Mouse (Mus musculus) spleen, adult 18-20 months (tissue): ENCODE data around the gene Gm21974.
"Not testable (repeated sequence)": the region's sequence is repeated elsewhere in the genome, so short reads cannot be mapped to it uniquely, and the experiment has no call there.

Source experiments
- DNase-seq, 2 experiments: peaks; one replicate each; pipeline ENCODE4 v3.0.0; 2022; ENCODE audit warnings: mixed read lengths in 2 of 2

Gene Gm21974

DNA sequence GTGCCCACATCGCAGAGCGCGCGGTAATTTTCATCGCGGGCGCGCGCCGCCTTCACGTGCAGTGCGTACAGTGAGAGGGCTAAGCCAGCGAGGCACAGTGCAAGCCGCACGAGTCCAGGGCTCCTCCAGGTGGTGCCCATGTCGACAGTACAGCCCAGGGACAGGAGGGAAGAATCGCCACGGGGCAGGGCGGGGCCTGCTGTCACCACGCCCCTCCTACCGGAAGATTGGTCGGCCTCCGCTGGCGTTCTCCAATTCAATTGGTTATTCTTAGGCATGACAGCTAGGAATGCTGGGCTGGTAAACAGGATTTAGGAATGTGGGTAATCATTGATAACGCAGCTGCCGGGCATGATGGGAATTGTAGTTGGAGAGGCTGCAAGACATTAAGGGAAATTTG, at the start of gene Gm21974, which contains the start of gene Vkorc1:
Gene Gm21974 (minus strand): TSS at position 13 of the 400 bp plus-strand sequence.
Gene Vkorc1 (minus strand): TSS at position 176 of the 400 bp plus-strand sequence.
- DNase-seq, result peak; percentile 85 to 93

- no peak for DNase-seq
Measured at GRCm38 (mm10) chr7:127944614-127945013, 49.4 kb upstream of the Gm21974 start.

GRCm38 (mm10) chr7:127942097-127942496, 46.8 kb upstream of the Gm21974 start:
- DNase-seq, result not testable (repeated sequence)

- DNase-seq, result no peak
Measured at GRCm38 (mm10) chr7:127936216-127936884, 41.1 kb upstream of the Gm21974 start.

- DNase-seq, result no peak
Measured at GRCm38 (mm10) chr7:127935748-127936159, 40.5 kb upstream of the Gm21974 start.

GRCm38 (mm10) chr7:127935028-127935722, 39.9 kb upstream of the Gm21974 start:
- DNase-seq, result peak; percentile 91 to 94

DNA sequence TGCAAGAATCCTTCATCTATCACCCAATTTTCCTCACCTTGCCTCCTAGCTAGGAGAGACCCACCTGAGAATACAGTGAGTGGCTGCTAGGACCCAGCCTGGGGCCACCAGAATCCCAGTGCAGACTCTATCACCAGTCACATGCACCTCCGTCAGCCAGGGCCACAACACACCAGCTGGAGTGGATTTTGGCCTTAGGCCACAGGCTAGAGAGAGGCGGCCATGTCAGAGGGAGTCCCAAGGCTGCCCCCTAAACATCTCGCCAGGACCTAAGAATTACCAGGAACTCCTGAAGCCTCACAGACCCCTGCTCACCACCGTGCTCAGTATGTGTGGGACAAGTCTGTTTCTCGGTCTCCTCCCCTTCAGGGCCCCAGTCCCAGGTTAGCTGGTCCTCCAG, 38.8 kb upstream of the Gm21974 start:
- no peak for DNase-seq

DNA sequence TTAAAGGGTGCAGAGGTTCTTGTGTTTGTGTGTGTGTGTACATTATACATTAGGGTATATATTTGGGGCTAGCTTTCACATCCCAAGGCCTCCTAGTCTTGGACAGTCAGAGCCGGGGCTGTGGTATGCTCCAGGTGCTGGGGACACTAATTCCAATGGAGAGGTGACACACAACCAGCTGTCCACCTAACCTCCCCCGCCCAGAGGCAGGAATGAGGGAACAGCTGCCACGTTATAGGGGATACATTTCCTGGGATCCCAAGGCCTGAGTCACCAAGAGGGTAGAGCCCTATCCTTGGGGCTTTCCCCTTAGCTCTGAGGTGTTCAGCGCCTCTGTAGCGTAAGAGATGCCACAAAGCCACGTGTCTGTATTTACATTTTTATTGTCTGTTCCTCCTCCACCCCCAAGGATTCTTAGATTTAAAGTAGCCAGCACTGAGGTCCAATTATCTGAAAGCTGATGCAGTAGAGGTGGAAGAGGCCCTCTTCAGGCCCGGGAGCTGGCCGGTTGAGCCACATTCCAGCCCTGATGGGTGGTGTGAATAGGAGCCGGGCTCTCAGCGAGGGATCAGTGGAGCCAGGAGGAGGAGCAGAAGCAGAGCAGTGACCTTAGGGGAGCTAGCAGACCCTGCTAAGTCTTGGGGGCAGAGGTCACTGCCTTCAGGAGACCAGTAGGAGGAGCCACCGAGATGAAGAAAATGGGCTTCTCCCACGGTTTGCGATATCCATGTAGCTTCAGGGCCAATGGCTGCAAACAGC, 37.2 kb upstream of the Gm21974 start:
- no peak for DNase-seq

DNA sequence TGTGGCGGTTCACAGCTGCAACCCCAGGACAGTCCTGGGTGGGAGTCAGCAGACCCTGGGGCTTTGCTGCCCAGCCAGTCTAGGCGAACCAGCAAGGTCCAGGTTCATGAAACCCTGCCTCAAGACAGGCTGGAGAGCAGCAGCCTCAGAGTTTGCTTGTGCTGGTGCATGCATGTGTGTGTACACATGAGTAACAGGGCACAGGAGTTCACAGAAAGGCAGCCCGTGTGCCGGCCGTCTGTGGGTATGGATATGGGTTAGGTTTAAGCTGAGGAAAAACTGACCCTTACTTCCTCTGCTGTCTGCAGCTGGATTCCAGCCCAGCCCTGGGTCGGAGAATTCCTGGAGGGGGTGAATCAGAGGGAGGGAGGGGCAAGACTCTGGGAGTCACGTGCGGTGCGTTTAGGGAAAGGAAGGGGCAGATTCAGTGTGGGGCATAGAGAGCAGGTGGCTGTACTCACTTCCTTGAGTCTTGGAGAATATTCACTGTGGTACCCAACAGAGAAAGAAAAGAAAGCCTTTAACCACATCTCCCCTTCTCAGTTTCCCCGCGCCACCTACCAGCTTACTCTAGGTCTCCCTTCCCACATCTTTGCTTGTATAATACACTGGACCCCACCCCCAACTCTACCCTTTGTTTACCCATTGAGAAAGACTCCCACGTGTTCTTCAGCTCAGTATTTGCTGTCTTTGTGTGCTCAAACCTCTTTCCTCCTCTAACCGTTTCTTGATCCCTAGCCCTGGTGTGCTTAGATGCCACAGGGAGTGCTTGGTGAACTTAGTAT, 36.3 kb upstream of the Gm21974 start:
- DNase-seq, result no peak

- DNase-seq, result no peak
Measured at GRCm38 (mm10) chr7:127930636-127931035, 35.4 kb upstream of the Gm21974 start.

DNA sequence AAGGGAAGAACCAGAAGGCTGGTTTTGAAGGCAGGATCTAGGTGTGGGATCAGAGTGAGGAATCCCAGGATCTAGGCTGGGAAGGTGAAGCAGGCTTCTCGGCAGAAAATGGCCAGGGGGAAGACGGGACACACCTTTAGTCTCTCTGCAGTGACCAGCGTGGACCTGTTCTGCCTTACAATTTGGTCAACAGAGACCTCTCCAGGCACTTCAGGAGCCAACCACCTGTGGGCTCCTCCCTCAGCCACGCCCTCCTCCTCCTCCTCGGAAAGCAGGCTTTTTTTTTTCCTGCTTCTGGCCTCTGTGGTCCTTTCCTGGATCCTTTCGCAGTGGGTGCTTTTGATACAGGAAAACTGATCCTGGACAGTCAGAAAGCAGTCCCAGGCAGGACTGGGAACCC, 34.7 kb upstream of the Gm21974 start, which contains the start of gene Prss8:
Gene Prss8 (minus strand): TSS at position 182 of the 400 bp plus-strand sequence.
- DNase-seq, result no peak

DNA sequence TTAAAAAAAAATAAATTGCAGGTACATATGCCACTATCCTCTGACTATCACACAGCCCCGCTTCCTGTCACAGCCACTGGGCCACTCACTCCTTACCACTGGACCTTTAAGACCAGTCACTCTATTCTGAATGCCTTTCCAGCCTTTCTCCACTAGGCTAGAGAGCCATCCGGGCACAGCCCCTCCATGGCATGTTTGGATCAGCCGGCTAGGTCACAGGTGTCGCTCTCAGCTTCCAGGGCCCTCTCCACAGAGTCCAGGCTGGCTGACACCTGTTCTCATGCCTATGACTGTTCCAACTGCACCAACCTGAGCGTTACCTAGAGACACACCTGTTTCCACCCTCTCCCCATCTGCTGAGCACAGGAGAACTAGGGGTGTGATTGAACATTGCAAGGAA, 33.3 kb upstream of the Gm21974 start:
- no peak for DNase-seq

- DNase-seq, result no peak
Measured at GRCm38 (mm10) chr7:127927726-127928125, 32.5 kb upstream of the Gm21974 start.

DNA sequence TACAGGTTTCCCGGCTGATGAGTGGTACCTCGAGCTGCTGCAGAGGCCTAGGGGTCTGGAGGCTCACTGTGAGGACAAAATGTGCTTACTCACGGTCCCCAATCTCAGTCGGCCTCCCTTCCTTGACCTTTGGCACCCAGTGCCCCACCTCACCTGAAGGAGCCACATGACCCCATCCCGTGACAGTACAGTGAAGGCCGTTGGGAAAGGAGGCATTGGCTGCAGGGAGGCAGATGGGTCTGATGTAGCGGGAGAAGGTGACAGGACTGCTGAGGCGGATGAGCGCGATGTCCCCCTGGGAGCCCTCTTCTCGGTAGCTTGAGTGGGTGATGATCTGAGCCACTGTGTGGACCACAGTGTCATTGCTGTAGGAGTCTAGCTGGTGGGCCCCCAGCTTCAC, 31.6 kb upstream of the Gm21974 start:
- no peak for DNase-seq

GRCm38 (mm10) chr7:127926066-127926465, 30.8 kb upstream of the Gm21974 start:
- DNase-seq, result no peak

- DNase-seq, result no peak
Measured at GRCm38 (mm10) chr7:127925252-127925651, 30.0 kb upstream of the Gm21974 start.

GRCm38 (mm10) chr7:127923714-127924113, 28.5 kb upstream of the Gm21974 start:
- no peak for DNase-seq

- peak in 1 of 2 experiments; percentile 39 for DNase-seq
Measured at GRCm38 (mm10) chr7:127922451-127923275, 27.4 kb upstream of the Gm21974 start.

GRCm38 (mm10) chr7:127921516-127921915, 26.3 kb upstream of the Gm21974 start:
- no peak for DNase-seq

DNA sequence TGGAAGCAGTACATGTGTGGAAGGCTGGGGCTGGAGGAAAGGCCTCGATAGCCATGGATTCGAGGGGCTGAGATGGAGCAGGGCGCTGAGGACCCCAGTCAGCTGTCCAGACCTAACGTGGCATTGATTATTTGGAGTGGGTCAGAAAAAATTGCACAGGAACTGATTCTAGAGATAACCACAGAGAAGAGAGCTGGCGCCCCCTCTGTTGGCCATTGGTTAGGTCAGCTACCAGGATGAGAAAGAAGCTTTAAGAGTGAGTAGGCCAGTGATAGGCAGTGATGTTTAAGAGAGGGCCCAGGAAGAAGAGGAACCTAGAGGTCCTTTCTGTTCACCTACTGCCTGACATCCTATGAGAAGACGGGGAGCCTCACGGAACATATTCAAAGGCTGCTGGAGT, 24.0 kb upstream of the Gm21974 start:
- DNase-seq, result peak in 1 of 2 experiments; percentile 33

GRCm38 (mm10) chr7:127918203-127918602, 22.9 kb upstream of the Gm21974 start:
- DNase-seq, result peak in 1 of 2 experiments; percentile 70

GRCm38 (mm10) chr7:127915293-127915692, 20.0 kb upstream of the Gm21974 start:
- no peak for DNase-seq
